Mouse (Mus musculus): ENCODE data around the gene Zfp541.

Gene Zfp541

GRCm38 (mm10) chr7:16080581-16080980 lies 19.0 kb downstream of the Zfp541 start:
- no peak for DNase-seq (ENCODE audit: low spot score in 2 of 2)

- DNase-seq (ENCODE audit: low spot score in 2 of 2), result no peak
Measured at GRCm38 (mm10) chr7:16083361-16083760, 21.7 kb downstream of the Zfp541 start.

GRCm38 (mm10) chr7:16087587-16087986 lies 26.0 kb downstream of the Zfp541 start:
- DNase-seq (ENCODE audit: low spot score in 2 of 2), result no peak

- DNase-seq (ENCODE audit: low spot score in 2 of 2), result no peak
Measured at GRCm38 (mm10) chr7:16094592-16094991, 33.0 kb downstream of the Zfp541 start.

GRCm38 (mm10) chr7:16098021-16099017 lies 36.7 kb downstream of the Zfp541 start, which contains the start of gene Napa:
Gene Napa, plus strand, starts transcription at chr7:16098458.
- DNase-seq (ENCODE audit: low spot score in 2 of 2), result peak; percentile 100

GRCm38 (mm10) chr7:16099901-16100300 lies 38.3 kb downstream of the Zfp541 start:
- no peak for DNase-seq (ENCODE audit: low spot score in 2 of 2)

GRCm38 (mm10) chr7:16101081-16101480 lies 39.5 kb downstream of the Zfp541 start:
- DNase-seq (ENCODE audit: low spot score in 2 of 2), result no peak

GRCm38 (mm10) chr7:16101726-16102475 lies 40.3 kb downstream of the Zfp541 start:
- no peak for DNase-seq (ENCODE audit: low spot score in 2 of 2)

- no peak for DNase-seq (ENCODE audit: low spot score in 2 of 2)
Measured at GRCm38 (mm10) chr7:16102686-16103226, 41.1 kb downstream of the Zfp541 start.

- peak; percentile 77 to 90 for DNase-seq (ENCODE audit: low spot score in 2 of 2)
Measured at GRCm38 (mm10) chr7:16103760-16104159, 42.1 kb downstream of the Zfp541 start.

- no peak for DNase-seq (ENCODE audit: low spot score in 2 of 2)
Measured at GRCm38 (mm10) chr7:16104611-16105388, 43.2 kb downstream of the Zfp541 start.

- DNase-seq (ENCODE audit: low spot score in 2 of 2), result peak in 1 of 2 experiments; percentile 32
Measured at GRCm38 (mm10) chr7:16108886-16109542, 47.4 kb downstream of the Zfp541 start.

GRCm38 (mm10) chr7:16110158-16110557 lies 48.5 kb downstream of the Zfp541 start:
- DNase-seq (ENCODE audit: low spot score in 2 of 2), result peak in 1 of 2 experiments; percentile 1

GRCm38 (mm10) chr7:16111284-16112090 lies 49.9 kb downstream of the Zfp541 start:
- DNase-seq (ENCODE audit: low spot score in 2 of 2), result no peak

- DNase-seq (ENCODE audit: low spot score in 2 of 2), result no peak
Measured at GRCm38 (mm10) chr7:16116418-16116817, 54.8 kb downstream of the Zfp541 start.

- DNase-seq (ENCODE audit: low spot score in 2 of 2), result no peak
Measured at GRCm38 (mm10) chr7:16117100-16117499, 55.5 kb downstream of the Zfp541 start.

GRCm38 (mm10) chr7:16119569-16120261 lies 58.1 kb downstream of the Zfp541 start, which contains the start of gene Kptn:
Gene Kptn, plus strand, starts transcription at chr7:16119895.
- DNase-seq (ENCODE audit: low spot score in 2 of 2), result peak; percentile 83 to 84

- DNase-seq (ENCODE audit: low spot score in 2 of 2), result no peak
Measured at GRCm38 (mm10) chr7:16120262-16120600, 58.6 kb downstream of the Zfp541 start.

GRCm38 (mm10) chr7:16125829-16126228 lies 64.2 kb downstream of the Zfp541 start:
- DNase-seq (ENCODE audit: low spot score in 2 of 2), result no peak
